Mouse (Mus musculus) hindlimb bud, embryonic 11.5 days (tissue): ENCODE measurements around the gene Ciao2a.

ENCODE experiments used
- DNase-seq: peaks from one replicate; pipeline ENCODE4 v3.0.0-alpha.2; 2012; ENCODE audit warnings: low read depth, low spot score; ENCODE audit errors: extremely low spot score

Ciao2a gene

GRCm38 (mm10) chr9:66160155-66160554 lies 33.7 kb downstream of the Ciao2a start:
- no peak for DNase-seq

- DNase-seq: no peak
These were observed 36.6 kb downstream of the Ciao2a start for GRCm38 (mm10) chr9:66162995-66163394.

GRCm38 (mm10) chr9:66167222-66167621 lies 40.8 kb downstream of the Ciao2a start:
- no peak for DNase-seq

GRCm38 (mm10) chr9:66168233-66168632 lies 41.8 kb downstream of the Ciao2a start:
- no peak for DNase-seq

GRCm38 (mm10) chr9:66170506-66170905 lies 44.1 kb downstream of the Ciao2a start:
- DNase-seq: no peak

- DNase-seq: no peak
These were observed 45.0 kb downstream of the Ciao2a start for GRCm38 (mm10) chr9:66171275-66171921.

- DNase-seq: no peak
These were observed 47.0 kb downstream of the Ciao2a start for GRCm38 (mm10) chr9:66173316-66173855.

- no peak for DNase-seq
These were observed 48.6 kb downstream of the Ciao2a start for GRCm38 (mm10) chr9:66174985-66175384.

- DNase-seq: no peak
These were observed 51.6 kb downstream of the Ciao2a start for GRCm38 (mm10) chr9:66177975-66178374.

- no peak for DNase-seq
These were observed 53.4 kb downstream of the Ciao2a start for GRCm38 (mm10) chr9:66179795-66180194.

GRCm38 (mm10) chr9:66181126-66181825 lies 54.9 kb downstream of the Ciao2a start:
- DNase-seq: no peak

- DNase-seq: no peak
These were observed 55.6 kb downstream of the Ciao2a start for GRCm38 (mm10) chr9:66181826-66182678.

GRCm38 (mm10) chr9:66182679-66182993 lies 56.2 kb downstream of the Ciao2a start:
- DNase-seq: no peak

GRCm38 (mm10) chr9:66183023-66183422 lies 56.6 kb downstream of the Ciao2a start:
- DNase-seq: no peak

- DNase-seq: no peak
These were observed 58.2 kb downstream of the Ciao2a start for GRCm38 (mm10) chr9:66184572-66184971.

- DNase-seq: no peak
These were observed 60.0 kb downstream of the Ciao2a start for GRCm38 (mm10) chr9:66186426-66186825.
